Comparison of ENCODE assay signal across 20 mouse cellular contexts in the genomic region with DNA sequence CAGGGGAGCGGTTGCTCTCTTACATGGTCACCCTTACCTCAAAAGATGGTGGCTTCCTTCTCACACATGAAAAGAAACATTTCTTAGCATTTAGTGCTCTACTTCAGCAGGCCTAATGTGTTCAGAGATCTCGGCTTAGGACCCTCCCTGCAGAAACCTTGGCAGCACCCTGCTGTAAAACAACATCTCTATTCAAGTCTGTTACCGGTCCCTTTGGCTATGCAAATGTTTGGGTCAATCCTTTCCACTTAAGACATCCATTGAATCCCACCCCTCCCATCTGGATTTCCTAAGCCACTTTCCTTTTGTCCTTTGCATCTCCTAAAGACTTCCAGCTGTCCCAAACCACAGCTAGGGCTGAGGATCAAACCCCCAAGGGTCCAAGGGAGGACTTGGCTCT.
"Had no signal": no experiment of that assay in that cellular context is flagged by ENCODE, and none has a peak within 500 bp of the region (broad histone marks: within the 10 kb centered on the region; RNA-seq: fewer than 3 reads in every experiment).

No protein-coding gene starts in this region.

- H3K36me3 ChIP-seq: limb, embryonic 12.5 days; limb, embryonic 15.5 days; midbrain, embryonic 12.5 days; midbrain, embryonic 15.5 days; neural tube, embryonic 12.5 days; neural tube, embryonic 15.5 days; stomach, embryonic 15.5 days had no signal

- ATAC-seq: liver, postnatal 0 days; lung, postnatal 0 days; midbrain, embryonic 15.5 days had no signal

- H3K9ac ChIP-seq: limb, embryonic 12.5 days; limb, embryonic 15.5 days; liver, embryonic 14.5 days; liver, postnatal 0 days; lung, embryonic 14.5 days; midbrain, embryonic 12.5 days; midbrain, embryonic 15.5 days; neural tube, embryonic 12.5 days; neural tube, embryonic 15.5 days; stomach, embryonic 15.5 days had no signal

- H3K4me3 ChIP-seq: limb, embryonic 12.5 days; limb, embryonic 15.5 days; midbrain, embryonic 12.5 days; midbrain, embryonic 15.5 days; neural tube, embryonic 12.5 days; neural tube, embryonic 15.5 days; stomach, embryonic 15.5 days had no signal

- H3K9me3 ChIP-seq: limb, embryonic 12.5 days; limb, embryonic 15.5 days; midbrain, embryonic 12.5 days; midbrain, embryonic 15.5 days; neural tube, embryonic 12.5 days; neural tube, embryonic 15.5 days; stomach, embryonic 15.5 days had no signal

- H3K4me2 ChIP-seq: limb, embryonic 12.5 days; limb, embryonic 15.5 days; liver, embryonic 11.5 days; lung, embryonic 14.5 days; midbrain, embryonic 12.5 days; midbrain, embryonic 15.5 days; neural tube, embryonic 12.5 days; neural tube, embryonic 15.5 days; stomach, embryonic 15.5 days had no signal

- DNase-seq: kidney, adult 9 months; kidney, postnatal 36 days; layer of hippocampus, postnatal 36 days; left cerebral cortex, postnatal 4 days; liver, postnatal 0 days; lung, embryonic 14.5 days; right cerebral cortex, postnatal 25 days; spleen, adult 18-20 months; thymus, postnatal 25 days had no signal

- H3K27ac ChIP-seq: limb, embryonic 12.5 days; limb, embryonic 15.5 days; liver, embryonic 14.5 days; macrophage; midbrain, embryonic 12.5 days; midbrain, embryonic 15.5 days; neural tube, embryonic 12.5 days; neural tube, embryonic 15.5 days; stomach, embryonic 15.5 days had no signal

- H3K27me3 ChIP-seq: limb, embryonic 12.5 days; limb, embryonic 15.5 days; midbrain, embryonic 15.5 days; neural tube, embryonic 12.5 days; neural tube, embryonic 15.5 days; stomach, embryonic 15.5 days had no signal
